Comparison of ENCODE assay signal across 13 mouse cellular contexts in the genomic region with DNA sequence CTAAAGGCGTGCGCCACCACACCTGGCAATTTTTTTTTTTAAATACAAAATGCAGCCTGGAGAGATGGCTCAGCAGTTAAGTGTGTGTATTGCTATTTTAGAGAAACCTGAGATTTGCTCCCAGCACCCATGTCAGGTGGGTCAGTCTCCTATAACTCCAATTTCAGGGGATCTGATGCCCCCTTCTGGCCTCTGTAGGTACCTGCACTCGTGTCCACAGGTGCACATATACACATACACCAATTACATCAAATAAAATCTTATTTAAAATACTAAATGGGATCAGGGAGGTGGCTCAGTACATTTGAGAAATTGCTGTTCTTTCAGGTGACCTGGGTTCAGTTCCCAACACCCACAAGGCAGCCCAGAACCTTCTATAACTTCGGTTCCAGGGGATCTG.
"Had no signal": no experiment of that assay in that cellular context is flagged by ENCODE, and none has a peak within 500 bp of the region (broad histone marks: within the 10 kb centered on the region; RNA-seq: fewer than 3 reads in every experiment).

No protein-coding gene starts in this region.

- H3K36me3 ChIP-seq: limb, embryonic 10.5 days; liver, embryonic 12.5 days had no signal

- H3K4me1 ChIP-seq: neural tube, embryonic 12.5 days had no signal

- H3K27ac ChIP-seq: kidney, postnatal 0 days; left cerebral cortex, adult 2 months; limb, embryonic 10.5 days; liver, embryonic 12.5 days; neural tube, embryonic 12.5 days had no signal

- H3K9me3 ChIP-seq: limb, embryonic 10.5 days; liver, embryonic 12.5 days had no signal

- DNase-seq: kidney, adult 9 months; kidney, postnatal 4 days; liver, postnatal 0 days; lung, postnatal 36 days; midbrain, embryonic 14.5 days; thymus, adult 18-20 months; thymus, postnatal 25 days had no signal

- ATAC-seq: liver, embryonic 12.5 days; liver, postnatal 0 days had no signal

- H3K4me3 ChIP-seq: left cerebral cortex, adult 2 months; limb, embryonic 10.5 days; liver, embryonic 12.5 days; myocyte; neural tube, embryonic 12.5 days had no signal

- H3K27me3 ChIP-seq: liver, embryonic 12.5 days; neural tube, embryonic 12.5 days had no signal
